Mouse (Mus musculus): Measurements from ENCODE around the gene Kif26a.

Gene Kif26a

DNA sequence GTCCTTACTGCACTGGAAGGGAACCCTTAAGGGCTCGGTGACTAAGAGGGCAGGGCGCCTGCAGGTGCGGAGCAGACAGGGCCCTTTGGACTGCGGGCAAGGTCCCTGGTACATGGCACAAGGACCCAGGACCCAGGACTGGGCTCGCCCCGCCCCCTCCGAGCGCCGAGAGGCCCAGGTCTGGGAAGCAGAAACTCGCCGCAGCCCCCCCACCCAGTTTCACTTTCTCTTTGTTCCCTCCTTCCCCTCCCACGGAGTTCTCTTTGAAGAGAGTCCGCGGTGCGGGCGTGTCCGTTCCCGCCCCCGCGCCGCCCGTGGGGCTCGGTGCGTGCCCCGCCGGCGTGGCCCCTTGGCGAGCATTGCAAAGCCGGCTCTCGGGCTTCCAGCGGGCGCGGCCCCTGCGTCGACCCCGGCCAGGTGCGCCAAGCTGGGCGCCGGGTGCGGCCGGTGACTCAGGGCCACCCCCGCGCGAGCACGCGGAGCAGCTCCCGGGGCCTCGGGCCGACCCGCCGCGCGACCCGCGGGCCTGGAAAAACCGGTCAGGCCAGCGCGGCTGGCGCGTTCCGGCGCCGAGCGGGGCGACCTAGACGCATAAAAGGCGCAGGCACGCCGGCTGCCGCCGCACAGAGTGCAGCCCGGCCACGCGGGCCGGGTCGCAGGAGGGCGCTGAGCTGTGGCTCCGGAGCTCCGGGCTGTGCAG, 15.7 kb upstream of the Kif26a start:
- no peak for DNase-seq (ENCODE audit: low spot score)

DNA sequence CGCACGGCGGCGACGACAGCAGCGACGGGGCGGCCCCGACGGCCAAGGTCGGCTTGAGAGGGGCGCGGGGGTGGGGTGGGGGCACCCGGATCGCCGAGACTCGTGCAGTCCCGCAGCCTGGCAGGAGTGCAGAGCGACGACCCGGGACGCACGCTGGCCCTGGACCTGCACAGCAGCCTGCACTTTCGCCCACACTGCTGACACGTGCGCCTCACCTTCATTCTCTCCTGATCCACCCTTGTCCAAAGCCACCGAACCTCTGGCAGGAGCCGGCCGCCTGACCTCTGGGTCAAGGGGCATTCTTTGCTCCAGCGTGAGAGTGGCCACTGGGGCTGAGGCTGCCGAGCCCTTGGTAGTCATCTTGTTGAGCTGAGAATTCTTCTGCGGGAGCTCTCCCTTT, 15.1 kb upstream of the Kif26a start:
- no peak for DNase-seq (ENCODE audit: low spot score)

DNA sequence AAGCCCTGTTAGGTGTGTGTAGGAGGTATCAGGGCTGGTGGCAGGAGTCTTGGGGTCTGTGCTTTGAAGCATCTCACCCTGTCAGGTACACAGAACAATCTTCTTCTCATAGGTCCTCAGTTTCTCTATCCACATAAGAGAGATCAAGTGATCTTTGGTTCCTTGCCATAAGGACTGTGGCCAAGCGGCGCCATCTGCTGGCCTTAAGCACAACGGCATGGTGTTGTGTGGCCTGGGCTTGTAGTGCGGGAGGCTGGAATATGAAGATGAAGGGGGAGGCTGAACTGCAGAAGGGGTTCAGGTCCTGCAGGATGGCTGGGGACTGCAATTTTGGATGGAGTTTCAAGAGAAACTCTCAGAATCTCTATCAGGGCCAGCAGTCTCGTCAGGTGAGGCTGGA, 5.8 kb upstream of the Kif26a start:
- peak; percentile 44 for DNase-seq (ENCODE audit: low spot score)

DNA sequence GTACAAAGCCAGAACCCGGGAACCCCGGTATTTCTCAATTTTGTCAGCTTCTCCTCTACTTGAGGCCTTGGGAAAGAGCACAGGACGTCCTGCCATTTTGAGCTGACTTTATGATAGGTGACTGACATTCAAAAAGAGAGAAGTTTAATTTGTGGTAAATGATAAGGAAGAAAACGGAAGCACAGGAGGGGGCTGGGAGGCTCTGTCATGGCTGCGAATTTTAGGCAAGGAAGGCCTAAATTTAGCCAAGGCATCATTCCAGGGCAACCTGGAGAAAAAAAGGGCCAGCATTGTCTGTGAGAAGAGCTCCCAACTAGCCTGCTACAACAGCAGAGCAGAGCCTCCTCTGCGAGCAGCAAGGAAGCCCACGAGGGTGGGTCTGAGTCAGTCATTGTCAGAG, 5.3 kb upstream of the Kif26a start:
- no peak for DNase-seq (ENCODE audit: low spot score)

DNA sequence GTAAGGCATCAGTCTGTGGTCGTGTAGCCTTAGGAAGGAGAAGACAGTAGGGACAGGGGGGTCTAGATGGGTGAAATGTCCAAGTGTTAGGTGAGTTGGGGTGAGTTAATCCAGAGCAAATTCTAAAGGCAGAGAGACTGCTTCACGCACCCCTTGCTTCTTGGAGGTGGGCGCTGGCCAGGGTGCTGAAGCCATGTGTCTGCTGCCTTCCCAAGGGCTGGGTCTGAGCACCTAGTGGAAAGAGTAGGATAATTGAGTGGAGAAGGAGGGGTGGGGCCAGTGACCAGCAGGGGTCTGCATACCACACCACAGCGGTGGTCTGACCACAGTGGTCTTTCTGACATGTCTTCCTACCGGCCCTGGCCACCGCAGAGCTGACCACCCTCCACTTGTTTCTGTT, 4.7 kb upstream of the Kif26a start:
- no peak for DNase-seq (ENCODE audit: low spot score)

DNA sequence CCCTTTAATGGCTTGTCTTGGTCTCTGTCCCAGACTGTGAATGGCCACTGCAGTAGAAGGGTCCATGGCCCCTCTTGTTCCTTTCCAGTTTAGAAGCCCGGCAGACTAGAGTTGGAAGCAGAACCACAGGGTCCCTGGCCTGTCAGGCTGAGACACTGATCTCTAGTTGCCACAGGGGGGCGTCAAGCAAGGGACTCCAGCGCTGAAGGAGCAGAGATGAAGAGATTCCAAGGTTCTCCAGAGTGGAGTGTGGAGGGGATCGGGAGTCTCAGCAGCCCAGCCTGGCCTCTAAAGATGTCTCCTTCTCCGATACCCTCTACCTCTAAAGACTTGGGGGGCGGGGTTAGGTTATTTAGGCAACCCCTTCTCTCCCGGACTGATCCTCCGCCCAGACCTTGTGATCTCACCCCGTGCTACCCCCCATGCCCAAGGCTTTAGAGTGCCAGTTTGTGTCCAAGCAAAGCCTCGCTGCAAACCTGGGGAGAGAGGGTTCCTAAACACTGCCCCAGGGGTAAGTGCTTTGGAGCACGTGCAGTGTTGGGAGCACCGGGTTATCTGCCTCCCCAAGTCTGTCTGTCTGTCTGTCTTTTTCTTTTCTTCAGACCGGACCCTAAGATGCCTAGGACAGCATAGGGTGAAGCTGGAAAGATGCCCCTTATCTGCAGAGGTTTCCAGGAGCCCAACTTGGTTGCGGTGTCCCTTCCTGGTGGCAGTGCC, 2.7 kb upstream of the Kif26a start:
- DNase-seq (ENCODE audit: low spot score): no peak

DNA sequence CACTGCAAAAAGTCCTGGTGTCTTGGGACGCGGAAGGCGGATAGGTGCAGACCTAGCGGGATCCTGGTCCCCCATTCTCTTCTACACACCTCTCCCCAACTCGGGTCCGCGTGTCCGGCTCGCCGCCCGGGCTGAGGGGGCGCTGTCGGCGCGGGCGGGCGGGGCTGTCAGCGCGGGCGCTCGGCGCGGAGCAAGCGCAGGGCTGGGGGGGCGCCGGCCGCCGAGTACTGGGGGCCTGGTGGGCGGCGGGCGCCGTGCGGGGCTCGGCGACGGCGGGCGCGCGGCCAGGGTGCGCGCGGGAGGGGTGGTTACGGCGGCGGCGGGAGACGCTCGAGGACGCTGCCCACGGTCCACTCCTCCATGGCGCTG, 2.2 kb upstream of the Kif26a start:
- DNase-seq (ENCODE audit: low spot score): no peak

DNA sequence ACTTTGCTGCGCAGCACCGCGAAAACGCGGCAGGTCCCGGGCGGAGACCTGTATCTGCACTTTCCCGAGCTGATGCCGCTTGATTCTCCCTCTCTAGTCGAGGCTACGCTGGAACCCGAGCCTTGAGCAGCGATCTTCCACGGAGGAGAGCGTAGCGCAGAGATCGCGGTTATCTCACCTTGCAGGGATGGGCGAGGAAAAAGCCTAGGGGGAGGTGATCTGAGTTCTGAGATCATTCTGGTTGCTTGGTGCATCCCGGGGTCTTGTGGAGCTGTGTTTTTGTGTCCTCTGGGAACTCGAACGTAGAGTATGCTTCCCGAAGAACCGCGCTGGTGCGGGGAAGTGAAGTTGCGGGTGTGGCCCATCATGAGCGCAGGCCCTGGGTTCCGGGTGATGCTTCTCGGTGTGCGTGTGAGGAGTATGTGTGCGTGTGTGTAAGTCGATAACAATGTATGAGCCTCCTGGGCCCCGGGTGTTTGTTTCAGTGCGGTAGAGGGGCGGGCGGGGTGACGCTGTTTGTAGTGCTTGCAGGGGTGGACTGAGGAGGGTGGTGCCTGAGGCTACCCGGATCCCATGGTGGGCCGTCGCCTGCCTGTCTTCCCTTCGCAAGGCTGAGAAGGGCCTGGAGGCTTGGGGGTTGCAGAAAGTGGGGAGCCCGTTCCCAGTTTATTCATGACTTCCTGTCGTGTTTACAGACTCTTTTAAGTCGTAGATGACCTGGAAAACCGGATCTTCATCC, 1.5 kb upstream of the Kif26a start:
- no peak for DNase-seq (ENCODE audit: low spot score)

DNA sequence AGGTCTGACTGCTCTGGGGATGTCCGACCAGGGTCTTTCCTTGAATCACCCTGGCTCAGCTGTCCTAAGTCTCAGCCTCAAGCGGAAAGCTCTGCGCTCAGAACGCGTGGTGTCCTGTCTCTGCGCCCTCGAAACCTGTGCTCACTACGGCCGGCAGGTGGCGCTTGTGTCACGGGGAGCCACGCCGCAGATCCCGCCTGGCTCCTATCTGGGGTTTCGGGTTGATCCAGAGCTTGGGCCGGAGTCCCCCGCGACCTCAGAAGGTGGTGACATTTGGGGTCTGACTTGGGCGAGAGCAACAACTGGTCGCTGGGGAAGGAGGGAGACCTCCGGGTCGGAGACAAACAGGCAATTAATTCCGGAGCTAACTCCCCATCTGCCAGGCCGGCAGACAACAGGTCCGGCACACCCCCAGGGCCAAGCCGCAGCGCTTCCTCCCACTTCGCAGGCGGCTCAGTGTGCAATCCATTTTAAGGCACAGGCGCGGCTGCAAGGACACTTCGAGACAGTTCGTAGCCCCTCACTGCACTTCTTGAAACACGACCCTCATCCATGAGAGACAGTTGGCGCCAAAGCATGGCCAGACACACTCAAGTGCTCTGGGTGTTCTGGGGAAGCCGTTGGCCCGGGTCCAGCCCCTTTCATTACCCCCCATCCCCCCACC, 665 bp upstream of the Kif26a start:
- peak; percentile 44 for DNase-seq (ENCODE audit: low spot score)

DNA sequence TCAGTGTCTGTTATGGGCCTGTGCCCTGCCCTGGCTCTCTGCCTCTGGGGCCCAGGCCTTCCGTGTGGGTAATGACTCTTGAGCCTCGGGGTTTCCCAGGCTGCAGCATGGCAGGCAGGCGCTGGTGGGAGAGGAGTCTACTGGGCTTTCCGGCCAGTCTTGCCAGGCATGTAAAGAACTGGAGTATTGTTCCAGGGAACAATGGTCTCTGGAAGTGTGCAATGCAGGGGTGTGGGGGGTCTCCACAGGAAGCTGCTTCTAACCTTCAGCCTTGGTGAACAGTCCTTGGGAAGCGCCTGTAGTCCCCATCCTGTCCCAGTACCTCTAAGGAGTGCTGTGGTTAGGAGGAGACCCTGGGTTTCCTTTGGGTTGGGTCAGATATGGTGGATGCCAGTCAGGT, 1.4 kb downstream of the Kif26a start:
- no peak for DNase-seq (ENCODE audit: low spot score)

DNA sequence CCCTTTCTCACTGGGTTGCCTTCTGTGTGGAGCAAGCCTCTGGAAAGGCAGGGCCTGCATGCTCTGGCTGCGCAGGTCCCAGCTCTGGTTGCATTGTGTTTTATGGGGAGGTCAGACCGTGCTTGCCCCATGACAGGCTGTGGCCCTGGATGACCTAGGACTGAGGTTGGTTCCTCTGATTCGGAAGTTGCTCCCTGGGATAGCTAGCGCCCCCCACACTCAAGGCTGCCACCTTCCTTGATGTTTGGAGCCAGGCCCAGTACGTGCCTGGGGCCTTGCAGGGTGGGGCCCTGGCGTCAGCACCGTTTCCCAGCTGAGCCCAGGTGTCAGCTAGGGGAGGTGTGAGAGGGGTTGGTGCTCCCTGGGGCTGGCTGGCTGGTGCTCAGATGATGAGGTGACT, 4.0 kb downstream of the Kif26a start:
- no peak for DNase-seq (ENCODE audit: low spot score)

DNA sequence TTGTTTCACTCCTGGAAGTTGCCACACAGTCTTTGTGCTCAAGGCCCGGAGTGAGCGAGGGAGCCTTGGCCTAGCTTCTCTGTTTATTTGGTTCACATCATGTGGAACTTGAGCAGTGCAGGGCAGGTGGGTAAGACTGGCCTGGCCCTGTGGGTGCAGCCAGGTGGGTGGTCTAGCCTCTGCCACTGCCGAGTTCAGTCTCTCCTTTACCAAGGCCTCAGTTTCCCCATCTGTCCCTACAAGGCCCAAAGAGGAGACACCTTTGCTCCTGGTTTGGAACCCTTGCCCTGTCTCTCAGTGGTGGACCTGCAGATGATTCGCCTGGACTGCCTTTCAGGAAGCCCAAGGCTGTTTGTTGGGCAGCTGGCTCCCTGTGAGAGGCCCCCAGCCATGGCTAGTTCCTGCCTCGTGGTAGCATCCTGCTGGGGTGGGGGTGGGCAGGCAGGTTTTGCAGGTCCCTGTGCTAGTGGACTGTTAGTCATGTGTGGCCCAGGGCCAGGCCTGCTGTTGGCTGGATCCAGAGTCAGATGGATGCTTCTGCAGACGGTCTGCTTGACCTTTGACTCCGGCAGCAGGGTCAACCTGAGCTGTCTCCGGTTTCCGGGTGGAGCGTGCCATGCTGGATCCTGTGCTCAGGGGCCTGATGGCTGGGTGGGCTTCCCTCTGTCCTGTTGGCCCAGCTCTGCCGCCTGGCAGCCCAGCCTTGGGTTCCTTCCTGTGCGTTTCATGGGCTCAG, 5.4 kb downstream of the Kif26a start:
- DNase-seq (ENCODE audit: low spot score): no peak

DNA sequence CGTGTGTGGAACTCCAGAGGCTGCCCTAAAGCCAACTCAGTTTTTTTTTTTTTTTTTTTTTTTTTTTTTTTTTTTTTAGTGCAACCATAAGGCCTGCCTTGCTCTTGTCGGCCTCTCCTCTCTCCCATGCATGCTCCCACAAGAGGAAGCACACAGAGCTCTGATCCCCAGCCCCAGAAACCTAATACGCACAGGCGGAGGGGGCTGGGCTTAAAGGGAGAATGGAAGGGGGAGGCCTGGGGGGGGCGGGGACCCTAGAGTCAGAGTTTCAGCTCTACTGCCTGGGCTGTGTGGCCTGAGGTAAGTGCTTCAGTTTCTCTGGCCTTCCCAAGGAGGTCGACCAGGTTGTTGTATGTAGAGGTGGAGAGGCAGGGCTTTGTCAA, 6.0 kb downstream of the Kif26a start:
- no peak for DNase-seq (ENCODE audit: low spot score)

DNA sequence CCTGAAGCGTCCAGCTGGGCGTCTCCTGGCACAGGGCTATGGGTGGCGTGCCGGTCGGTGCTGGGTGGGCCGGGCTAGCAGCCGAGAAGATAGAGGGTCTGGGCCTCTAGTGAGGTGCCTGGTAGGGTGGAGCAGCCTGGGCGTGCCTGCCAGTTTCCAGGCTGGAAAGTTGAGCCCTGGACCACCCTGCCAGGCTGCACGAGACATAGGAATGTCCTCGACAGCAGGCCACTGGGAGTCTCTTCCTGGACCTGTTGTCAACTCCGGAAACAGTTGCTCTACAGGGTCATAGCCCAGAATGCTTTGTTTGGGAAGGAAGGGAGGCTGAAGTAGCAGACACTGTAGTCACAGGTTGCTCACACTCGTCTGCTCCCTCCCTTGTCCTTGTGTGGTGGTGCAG, 7.6 kb downstream of the Kif26a start:
- DNase-seq (ENCODE audit: low spot score): no peak

DNA sequence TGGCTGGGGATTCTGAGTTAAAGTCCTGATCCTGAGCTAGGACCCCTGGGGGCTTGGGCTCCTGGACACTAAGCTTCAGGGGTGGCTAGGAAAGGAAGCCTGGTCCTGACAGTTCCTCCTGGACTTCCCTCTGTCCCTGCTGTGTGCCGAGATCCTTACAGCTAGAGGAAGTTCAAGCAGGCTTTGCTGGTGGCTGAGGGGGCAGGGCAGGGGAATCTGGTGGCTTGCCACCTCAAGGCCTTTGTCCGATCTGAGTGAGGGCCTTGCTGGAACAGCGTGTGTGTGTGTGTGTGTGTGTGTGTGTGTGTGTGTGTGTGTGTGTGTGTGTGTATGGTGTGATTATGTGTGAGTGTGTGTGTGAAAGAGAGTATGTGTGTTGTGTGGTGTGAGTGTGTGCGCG, 8.5 kb downstream of the Kif26a start:
- DNase-seq (ENCODE audit: low spot score): no peak

DNA sequence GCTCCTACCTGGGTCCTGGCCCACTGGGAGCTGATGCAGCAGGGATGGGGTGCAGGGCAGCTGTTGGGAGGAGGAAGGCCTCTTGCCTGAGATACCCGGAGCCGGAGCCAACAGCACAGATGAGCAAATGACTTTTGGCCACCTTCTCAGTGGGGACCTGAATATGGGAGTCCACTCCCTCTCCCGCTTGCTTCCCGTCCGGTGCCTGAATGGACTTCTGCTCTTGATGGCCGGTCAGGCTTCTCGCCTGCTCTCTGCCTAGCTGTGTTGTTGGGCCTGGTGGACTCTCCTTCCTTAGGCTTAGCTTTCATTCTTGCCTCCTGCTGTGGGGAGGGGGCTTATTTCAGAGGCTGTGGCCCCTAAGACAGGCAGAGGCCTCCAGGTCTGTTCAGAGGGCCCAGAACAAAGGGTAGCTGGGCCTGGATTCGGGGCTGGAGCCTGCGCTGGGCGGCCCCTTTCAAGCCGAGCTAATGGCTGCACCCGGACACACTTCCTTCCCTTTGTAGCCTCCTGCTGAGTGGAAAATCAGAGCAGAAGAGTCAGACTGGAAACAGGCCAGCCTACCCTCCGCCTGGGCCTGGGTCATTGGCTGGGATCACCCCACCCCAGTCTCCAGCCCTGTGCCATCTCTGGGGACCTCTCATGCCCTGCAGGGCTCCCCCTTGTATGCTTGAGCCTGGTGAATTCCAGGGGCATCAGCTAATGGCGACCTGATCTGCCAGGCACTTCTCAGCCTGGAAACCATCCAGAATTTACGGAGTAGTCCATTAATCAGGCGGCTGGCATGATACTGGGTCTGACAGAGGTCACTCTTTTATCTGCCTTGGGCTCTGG, 9.4 kb downstream of the Kif26a start:
- DNase-seq (ENCODE audit: low spot score): no peak

DNA sequence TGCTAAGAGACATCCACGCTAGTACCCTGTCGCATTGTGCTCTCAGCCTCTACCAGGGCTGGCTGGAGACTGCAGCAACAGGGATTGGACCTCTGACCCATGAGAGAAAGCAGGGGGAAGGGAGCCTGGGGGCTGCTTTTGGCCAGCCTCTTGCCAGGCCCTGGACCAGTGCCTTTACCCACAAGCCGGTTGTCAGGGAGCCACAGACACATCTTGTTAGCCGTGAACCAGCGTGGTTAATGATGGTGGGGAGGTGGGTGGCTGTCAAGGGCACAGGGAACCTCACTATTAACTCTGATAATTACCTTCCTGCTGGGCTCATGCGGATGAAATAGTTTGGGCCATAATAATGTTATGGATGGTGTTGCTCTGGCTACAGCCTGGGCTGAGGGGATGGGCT, 10.8 kb downstream of the Kif26a start:
- no peak for DNase-seq (ENCODE audit: low spot score)

DNA sequence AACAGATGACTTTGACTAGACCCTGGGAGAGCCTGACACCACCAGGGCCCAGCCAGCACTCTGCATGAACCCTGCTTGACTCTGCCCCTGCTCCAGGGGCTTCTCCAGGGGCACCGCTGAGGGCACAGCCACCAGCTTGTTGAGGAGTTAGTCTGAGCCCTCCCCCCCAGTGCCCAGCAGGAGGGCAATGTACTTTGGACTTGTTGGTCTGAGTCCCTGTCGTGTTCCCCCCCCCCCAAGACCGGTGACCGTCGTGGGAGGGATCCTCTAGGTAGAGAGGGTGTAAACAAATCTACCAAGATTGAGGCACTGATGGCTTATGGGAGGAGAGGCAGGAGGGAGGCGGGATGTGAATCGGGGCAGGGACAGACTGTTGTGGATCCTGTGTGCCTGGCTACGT, 12.2 kb downstream of the Kif26a start:
- DNase-seq (ENCODE audit: low spot score): no peak

DNA sequence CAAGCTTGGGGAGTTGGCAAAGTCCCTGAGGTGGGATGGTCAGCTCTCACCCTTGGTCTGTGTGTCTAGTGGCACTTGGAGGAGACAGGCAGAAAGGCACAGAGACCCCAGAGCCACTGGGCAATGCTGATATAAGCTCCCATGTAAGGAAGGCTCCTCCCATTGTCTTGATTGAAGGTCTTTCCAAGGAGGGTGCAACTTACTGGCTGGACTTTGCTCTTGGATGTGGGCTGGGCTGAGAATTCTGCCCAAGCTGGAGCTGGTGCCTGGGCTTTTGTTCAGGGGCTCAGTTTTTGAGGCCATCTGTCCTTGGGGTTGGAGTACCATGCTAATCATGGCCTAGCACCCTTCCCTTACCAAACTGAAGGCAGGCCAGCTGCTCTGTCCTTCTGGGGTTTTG, 12.8 kb downstream of the Kif26a start:
- DNase-seq (ENCODE audit: low spot score): no peak

DNA sequence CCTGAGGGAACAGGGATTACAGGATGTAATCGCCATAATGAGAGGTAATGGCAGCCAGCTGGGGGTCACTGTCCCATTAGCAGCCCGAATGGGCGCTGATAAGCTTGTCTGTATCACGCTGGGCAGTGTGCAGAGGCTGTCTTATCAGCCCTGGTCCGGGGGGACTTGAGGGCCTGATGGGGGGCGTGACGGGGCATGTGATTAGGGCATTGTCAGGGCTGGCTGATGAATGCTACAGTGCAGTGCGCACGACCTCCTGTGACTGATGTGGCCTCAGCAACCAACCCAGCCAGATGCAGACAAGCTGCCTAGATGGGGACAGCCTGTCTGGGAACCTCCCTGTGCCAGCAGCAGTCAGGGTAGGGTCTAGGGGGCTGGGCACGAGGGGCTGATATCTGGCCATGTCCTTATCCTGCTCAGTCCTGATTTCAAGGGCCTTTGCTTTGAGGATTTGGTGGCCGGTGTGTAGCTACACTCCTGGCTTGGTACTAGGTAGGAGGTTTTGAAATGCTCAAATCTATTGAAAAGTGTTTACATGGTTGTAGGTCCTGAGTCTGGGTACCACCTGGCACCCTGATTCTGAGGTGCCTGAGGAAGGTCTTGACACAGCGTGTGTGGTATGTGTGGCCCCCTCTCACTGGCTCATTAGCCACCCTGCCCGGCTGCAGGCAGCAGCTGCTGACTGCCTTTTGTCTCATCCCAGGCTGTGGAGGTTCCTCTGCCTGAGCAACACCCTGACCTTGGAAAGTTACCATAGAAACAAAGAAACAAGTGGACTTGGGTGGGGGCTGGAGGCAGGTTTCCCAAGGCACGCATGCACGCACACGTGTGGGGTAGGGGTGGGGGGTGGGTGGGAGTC, 18.2 kb downstream of the Kif26a start:
- no peak for DNase-seq (ENCODE audit: low spot score)

All from layer of hippocampus, adult 9-10 months (tissue).